Mouse (Mus musculus) cerebellum, postnatal 4 days (tissue): ENCODE measurements around the gene Sec61b.

Source experiments
- DNase-seq, 2 experiments: peaks; one replicate each; pipeline ENCODE4 v3.0.0; 2022; ENCODE audit warnings: low spot score in 2 of 2, mixed read lengths in 1 of 2

The Sec61b gene

DNA sequence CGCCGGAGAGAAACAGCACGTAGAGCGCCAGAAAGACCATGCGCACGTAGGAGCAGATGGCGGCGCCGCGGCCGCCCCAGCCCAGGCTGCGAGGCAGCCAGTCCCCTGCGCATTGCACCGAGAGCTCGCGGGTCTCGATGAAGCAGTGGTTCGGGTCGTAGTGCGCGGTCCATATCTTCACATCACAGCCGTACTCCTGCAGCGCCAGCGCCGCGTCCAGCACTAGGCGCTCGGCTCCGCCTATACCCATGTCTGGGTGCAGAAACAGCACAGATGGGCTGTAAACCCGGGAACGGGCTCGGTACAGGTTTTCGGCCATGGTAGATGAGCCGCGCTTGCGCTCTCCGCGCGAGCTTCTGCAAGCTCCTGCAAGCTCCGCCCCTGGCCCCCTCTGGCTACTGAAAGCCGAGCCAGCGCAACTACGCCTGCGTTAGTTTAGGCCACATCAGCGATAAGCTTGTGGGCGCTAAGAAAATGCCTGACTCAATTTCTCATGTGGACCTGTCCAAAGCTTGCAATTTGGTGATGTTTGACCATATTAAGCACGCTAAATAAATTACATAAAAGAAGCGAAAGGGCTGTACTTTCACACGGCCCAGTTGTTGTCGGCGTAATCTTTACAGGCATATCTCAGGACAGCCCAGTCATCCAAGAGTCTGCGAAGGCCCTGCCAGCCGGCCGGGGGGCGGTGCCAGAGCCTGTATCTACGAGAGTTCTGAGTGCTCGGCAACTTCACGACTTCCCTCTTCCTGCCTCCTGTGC, at the start of gene Sec61b, which contains the start of gene Alg2:
Gene Sec61b, plus strand, starts transcription at position 691 of the 762 bp plus-strand sequence.
Gene Alg2, minus strand, starts transcription at position 366 of the 762 bp plus-strand sequence.
- peak; percentile 89 to 95 for DNase-seq

DNA sequence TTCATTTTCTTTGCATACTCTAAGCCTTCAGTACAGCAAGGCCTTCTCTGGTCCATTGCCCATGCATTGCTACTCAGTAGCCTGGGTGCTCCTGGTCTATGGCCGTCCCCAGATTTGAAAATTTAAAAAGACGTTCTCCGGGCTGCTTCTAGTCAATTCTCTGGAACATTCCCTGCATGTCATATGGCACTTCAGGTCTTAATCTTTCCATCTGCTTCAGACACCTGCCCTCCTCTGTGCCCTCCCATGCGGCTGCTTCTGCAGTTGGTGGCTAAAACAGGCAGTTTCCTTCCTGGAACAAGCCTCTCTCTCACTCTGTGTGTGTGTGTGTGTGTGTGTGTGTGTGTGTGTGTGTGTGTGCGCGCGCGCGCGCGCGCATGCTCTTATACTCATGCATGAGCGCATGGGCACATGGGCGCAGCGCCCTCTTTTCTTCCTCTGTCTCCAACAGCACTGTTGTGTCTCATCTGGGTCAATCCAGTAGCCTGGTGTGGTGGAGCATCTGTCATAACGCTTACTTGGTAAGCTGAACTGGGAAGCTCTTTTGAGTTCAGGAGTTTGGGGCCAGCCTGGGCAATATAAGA, 49.1 kb upstream of the Sec61b start:
- DNase-seq = no peak

DNA sequence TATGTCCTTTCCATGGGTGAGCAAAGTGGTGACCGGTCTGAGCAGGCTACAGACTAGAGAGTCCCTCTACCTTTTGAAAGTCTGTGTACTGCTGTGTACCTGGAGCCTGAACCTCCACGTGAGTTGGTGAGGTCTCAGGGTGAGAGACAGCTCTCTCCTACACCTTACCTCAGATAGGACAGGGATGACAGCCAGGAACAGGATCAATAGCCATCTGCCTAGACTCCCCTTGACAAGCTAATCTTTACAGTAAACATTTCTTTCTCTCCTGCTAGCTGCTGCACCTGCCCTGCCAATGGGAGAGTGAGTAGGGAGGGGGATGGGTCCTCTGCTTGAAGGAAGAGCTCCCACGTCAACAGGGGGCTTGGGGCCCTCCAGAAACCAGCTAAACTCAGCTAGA, 46.9 kb upstream of the Sec61b start:
- no peak for DNase-seq

DNA sequence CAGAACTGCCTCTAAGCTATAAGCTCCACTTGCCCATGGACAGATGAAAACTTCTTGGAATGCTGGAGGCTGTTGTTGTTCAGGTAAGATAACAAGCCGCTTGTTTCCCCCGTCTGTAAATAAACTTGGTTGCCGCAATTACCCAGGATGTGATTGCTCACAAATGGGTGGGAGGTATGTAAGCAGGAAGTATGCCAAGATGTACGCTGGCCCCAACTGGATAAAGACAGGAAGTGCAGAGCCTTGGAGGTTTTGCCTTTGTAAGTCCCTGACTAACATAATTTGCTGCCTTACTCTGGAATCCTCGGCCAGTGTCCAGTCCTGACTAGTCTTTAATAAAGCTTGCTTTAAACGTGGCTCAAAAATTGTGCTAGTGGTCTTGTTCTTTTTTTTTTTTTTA, 43.9 kb upstream of the Sec61b start:
- DNase-seq = no peak

DNA sequence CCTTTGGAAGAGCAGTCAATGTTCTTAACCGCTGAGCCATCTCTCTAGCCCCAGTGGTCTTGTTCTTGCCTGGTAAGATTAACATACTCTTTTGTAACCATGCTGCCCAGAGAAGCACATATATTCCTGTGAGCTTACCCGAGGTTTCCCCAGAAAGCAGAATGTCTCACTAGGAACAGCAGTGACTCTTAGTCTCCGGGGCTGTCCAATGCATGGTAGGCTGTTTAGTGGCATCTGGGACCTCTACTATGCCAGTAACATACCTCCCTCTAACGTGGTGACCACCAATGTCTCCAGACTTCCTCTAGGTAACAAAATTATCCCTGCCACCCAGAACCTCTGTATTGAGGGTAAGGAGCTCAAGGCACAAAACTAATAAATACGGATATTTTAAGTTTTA, 43.4 kb upstream of the Sec61b start:
- no peak for DNase-seq

DNA sequence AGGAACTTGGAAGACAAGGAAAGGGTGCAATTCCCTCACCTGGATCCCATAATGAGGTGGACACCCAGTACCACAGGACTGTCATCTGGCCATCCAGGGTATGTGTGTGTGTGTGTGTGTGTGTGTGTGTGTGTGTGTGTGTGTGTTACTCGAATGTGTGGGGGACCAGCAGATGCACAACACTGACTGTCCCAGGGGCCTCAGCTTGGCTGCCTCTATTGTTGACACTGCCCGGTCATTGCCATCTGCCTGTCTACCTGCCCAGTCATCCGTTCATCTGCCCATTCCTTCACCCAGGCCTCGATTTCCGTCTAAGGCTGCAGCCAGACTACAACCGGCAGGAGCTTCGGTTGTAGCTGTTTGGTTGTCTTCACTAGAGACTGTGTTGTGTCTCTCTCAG, 41.7 kb upstream of the Sec61b start:
- DNase-seq = no peak

DNA sequence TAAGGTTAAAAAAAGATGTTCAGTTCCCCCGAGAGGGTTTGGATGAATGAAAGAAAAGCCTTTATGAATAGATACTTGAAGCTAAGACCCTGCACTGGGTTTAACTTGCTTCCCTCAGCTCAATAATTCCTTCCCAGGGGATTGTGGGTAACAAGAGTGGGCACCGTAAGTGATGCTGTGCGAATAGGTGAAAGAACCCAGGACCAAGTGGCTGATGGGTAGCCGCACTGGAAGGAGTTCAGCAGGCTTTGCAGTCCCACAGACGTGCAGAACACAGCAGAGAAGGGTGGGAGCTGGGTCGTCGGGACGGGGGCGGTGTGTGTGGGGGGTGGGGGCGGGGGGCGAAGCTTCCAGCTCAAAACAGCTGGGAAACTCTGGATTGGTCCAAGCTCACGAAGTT, 39.3 kb upstream of the Sec61b start:
- no peak for DNase-seq

DNA sequence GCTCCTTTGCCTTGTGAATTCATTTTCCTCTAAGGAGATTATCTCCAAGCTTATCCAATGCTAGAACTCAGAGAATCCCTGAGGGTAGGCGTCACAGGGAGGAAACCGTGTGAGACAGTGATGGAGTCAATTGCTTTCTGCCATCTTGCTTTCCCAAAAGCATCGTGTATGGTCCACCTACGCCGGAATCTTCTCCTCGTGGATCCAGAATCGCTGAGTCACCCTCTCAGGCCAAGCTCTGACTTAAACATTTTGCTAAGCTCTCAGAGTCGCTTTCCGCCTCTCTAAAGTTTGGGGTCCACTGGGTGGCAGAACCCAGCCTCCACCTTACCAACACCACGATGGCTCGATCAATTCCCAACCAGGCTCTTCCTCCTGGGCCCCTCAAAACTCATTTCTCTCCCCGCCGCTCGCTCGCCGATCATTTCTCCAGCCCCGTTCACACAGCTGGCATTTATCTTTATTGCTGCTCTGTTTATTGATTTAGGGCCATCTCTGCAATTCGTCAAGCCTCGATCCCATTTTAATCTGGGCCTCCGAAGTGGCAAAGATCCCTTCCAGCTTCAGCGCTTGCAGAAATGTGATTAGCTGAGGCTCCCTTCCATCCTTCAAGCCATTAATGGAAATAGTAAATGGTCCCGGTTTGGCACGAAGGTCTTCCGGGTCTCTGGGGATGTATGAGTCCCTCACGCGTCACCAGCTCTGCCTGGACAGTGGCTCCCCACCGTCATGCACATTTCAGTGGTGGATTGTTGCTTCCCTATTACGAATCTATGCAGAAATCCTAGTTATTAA, 38.7 kb upstream of the Sec61b start:
- no peak for DNase-seq

DNA sequence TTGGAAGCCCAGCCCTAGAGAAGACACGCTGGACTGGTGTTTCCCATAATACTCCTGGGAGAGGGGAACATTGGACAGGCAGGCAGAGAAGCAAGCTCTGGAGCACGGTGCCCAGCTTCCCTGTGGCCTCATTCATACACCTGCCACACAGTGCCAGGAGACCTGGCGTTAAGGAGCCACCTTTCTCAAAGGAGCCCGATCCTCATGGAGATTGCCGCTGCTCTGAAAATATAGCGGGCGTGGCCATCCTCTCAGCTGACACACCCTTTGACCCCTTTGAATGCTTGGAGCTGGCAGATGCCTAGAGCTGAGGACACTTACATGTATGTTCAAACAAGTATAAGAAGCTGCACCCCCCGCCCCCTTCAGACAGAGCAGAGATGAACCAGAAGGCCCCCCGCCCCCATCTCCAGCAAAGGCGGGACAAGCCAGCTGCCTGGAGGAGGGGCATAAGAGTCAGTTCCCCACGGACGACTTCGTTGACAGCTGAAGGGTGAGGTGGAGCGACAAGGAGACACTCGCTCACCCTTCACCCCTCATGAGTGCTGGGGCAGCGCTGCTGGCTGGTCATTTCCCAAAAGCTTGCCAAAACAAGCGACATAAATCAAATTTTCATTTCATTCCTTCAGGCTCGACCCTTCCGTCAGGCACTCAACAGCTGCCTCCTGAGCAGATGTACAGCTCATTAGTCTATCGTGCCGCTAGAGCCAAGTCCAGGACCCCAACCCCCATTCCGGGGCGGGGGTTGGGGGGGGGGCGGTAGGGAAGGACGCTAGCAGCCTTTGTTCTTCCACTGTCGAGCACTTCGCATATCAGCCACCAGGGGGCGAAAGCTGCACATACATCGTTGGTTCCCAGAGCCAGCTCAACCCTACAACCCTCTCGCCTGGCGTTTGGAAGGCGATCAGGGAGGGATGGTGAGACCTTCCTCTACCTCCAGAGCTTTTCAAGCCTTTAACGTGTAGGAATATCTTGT, 36.8 kb upstream of the Sec61b start:
- DNase-seq = peak; percentile 87 to 94

DNA sequence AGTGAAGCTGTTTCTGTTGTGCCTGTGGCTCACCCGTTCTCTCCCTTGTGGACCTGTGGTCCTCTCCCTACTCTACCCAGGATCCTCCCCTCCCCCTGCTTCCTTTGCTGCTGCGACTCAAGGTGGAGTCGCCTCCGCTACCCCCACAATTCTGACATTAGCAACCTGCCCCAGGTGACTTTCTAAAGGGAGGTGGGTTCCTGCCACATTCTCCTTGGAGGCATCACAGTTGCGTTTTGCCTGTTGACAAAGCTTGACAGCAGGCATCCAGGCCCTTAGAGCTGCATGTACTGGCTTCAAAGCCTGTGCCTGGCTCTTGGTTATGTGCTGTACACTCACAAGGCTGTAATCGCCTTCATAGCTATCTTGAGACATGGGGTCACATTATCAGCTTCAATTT, 35.5 kb upstream of the Sec61b start:
- DNase-seq = no peak

DNA sequence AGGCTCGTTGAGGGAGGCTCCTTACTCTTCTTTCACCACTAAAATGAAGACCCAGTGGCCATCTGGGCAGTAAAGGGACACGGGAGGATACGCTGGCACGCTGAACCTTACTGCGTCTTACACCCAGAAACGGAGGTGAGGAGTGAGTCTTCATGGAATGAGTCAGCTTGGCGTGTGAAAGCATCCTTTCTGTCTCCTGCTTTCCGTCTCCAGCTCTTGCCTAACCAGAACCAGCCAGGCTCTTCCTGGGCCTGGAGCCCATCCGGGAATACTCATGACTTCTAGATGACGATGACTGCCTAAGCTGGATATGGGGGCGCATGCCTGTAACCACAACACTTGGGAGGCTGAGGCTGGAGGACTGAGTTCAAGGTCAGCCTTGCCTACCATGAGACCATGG, 33.5 kb upstream of the Sec61b start:
- DNase-seq = no peak

DNA sequence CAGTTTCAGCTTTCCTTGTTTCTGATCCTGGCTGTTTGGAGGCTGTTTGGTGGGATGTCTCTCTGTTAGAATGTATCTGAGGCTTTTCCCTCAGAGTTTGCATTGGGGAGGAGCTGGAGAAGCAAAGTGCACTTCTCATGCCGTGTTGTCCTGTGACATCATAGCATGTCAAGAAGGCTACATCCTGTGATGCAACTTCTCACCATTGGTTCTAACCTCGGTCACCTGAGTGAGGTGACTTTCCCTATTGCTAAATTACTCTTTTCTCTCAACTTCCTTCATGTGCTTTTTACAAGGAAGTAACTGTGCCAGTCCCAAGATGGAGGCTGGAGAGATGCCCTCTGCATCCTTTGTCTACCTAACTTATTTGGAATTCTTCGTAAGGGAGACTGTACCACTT, 25.9 kb upstream of the Sec61b start:
- no peak for DNase-seq

DNA sequence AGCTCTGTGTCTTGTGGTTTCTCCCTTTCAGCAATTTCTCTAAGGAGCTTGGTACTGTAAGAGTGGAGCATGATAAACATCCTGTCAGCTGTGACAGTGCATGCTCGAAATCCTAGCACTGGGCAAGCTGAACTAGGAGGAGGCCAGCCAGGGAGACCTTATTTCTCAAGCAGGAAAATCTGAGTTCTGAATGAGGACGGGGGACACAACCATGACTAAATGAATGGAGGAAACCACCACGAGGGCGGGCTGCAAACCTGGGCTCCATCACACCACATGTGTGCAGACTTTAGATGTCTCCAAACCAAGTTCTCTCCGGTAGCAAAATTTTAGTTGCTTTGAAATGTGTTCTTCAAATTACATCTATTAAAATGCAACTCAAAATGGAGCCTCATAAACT, 25.3 kb upstream of the Sec61b start:
- no peak for DNase-seq

DNA sequence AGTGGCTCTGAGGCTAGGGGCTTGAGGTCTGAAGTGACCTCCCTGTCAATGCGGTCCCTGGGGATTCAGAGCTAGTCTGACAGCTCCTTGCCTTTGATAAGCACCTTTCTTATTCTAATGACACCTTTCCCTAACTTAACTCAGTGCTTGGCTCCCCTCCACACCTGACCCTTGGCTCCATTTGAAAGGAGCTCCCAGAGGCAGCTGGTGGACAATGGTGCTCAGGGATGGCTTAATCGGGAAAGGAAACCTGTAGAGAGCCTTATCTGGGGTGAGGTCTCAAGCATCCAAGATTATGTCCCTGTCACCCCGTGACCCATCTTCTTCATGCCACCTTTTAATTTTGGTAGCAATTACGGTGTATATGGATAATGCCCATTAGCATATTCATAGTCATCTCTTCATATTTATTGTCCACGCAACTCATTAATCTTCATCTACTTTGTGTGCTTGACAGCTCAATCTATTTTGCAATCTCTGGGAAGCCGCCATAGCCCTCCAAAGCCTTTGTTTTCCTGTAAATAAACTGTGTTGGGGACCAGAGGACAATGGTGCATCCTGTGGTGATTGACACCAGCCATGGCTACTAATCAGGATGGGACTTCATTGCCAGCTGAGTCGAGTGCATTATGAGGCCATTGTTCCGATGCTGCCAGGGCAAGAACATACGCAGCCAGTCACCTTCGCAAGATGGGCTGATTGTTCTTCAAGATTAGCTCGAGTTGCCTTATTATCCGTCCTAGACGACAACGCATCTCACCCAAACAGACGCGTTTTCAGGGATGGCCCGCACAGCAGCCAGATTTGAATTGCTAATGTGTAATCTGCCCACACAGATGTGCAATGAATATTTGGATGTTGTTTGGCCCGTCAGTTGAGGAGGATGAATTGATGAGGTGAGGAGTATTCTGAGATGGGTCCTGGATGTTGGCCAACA, 24.6 kb upstream of the Sec61b start:
- no peak for DNase-seq

DNA sequence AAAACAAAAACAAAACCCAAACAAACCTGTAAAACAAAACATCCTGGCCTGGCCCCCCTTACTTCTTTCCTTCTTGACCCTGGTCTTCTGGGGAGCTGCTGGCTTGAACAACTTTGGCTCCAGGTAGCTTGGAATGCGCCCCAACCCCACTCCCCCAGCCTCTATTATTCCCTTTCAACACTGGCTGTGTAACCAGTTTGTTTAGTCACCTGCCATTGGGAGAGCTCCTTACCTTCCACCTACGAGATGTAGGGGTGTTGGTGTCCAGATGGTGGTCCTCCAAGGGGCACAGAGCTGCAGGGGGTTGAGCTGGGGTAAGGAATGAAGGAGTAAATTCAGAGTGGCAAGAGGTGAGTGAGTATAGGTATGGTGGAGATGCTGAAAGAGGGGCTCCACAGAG, 7.3 kb upstream of the Sec61b start:
- DNase-seq = no peak

DNA sequence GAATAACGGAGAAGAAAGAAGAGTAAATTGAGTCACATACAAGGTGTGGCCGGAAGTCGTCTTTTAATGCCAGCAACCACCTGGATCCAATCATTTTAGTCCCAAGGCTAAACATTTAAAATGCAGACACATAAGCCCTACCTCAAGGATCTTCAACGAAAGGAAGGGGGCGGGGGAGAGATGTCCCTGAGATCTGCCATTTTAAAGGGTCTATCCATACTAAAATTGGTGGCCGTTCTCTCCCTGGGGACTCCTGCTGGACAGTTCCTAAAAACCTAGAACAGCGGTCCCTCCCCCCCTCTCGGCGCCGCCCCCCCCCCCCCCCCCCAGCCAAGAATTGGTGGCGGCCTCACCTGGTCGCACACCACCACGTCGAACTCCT, 881 bp upstream of the Sec61b start:
- DNase-seq = no peak

DNA sequence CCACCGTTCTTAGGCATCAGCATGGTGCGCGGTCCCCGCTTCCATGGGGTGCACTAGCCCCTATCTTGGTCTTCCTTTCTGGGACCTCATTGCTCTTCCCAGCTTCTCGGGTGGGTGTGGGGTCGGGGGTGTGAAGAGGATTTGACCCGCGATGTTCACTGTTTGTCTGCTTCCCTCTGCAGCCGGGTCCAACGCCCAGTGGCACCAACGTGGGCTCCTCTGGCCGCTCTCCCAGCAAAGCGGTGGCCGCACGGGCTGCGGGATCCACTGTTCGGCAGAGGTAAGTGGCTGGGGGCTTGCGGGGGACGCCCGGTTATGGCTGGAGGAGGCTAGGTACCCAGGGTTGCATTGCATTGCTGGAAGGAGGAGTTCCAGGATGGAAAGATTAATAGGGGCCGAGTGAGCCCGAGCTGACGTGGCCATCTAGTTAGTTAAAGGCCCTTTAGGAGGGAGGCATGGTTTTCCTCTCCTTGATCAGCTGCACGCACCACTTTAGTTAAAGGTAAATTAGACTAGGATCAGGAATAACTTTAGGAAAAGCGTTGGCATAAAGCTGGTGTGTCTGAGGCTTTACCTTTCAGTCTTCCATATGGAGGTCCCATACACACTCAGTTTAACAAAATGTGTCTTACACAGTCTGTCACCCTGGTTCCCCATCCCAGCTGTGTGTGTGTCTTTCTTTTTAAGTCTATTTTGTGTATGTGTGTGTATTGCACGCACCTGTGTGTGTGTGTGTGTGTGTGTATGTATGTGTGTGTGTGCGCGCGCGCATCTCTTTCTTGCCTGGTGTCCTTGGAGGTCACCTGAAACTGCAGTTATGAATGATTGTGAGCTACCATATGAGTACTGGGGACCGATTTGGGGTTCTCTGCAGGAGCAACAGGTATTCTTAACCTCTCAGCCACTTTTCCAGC, 529 bp downstream of the Sec61b start:
- no peak for DNase-seq

DNA sequence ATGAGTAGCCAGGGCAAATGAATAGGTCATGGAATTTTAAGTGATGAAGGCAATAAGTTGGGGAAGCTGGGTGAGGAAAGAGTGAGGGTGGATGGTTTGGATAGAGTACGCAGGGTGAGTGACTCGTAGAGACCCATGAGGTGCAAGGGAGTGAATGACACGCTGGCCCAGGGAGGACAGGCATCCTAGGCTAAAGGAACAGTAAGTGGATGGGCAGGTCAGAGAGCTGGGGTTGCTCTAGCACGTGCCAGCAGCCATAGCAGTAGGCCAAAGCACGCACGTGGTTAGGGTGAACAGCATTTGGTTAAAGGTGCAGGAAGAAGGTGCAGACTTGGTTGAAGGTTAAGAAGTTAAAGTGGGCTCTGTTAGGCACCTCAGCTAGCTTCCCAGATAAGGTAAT, 3.1 kb downstream of the Sec61b start:
- no peak for DNase-seq

DNA sequence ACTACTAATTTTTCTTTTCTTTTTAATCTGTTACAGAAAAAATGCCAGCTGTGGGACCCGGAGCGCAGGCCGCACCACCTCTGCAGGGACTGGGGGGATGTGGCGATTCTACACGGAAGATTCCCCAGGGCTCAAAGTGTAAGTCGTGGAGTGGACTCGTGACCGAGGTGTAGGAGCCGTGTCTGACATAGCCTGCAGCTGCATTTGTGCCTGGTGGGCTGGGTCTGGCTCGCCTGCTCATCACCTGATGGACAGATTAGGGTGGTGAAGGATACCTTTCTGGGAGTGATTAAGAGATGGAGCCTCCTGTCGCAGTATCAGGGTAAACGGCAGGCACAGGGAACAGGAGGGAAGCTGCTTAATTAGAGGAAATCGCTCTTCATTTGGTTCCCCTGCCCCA, 5.6 kb downstream of the Sec61b start:
- DNase-seq = no peak
